Mouse (Mus musculus): ENCODE measurements around the gene Ajuba.

The Ajuba gene

DNA sequence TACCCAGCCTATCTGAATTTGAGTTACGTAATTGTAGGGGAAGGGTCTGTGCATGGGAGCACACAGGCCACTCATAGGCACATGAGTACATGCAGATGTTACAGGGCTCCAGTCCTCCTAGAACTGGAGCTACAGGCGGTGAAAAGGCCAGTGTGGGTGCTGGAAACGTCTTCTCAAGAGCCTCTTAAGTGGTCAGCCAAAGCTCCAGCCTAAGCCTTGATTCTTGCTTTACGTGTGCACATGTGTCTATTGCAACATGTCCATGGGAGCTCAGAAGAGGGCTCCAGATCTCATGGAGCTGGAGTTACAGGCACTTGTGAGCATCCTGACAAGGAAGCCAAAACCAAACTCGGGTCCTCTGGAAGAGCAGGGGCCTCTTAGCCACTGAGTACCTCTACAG lies 32.7 kb downstream of the Ajuba start:
- no peak for DNase-seq (ENCODE audit: low spot score)

DNA sequence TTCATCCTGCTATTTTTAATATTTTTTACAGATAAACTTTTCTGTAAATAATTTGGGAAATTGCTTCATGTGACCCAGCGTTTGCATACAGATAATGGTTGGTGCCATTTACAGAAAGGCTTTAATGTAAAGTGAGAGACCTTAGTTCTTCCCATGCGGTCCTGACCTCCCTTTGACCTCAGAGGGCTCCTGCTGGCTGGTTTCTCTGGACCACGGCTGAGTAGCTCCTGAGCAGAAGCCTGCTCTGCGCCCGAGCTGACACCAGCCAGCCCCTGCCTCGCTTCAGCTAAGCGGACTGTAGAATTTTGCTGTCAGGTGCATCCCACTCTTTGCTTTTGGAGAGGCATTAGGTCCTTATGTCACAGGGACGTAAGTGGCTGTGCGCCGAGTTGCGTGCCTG lies 36.6 kb downstream of the Ajuba start:
- DNase-seq (ENCODE audit: low spot score) = no peak

DNA sequence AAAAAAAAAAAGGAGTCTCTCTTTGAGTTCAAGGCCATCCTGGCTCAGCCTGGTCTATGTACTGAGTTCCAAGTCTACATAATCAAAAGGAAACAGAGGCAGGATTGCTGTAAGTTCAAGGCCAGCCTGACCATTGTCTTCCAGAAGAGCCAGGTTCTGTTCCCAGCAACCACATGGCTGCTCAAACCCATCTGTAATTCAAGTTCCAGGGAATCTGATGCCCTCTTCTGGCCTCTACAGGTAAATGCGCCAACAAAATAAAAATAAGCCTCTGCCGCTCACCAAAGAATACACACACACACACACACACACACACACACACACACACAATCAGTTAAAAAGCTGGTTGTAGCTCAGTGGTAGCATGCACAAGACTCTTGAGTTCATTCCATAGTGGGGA lies 38.8 kb downstream of the Ajuba start:
- DNase-seq (ENCODE audit: low spot score) = no peak

DNA sequence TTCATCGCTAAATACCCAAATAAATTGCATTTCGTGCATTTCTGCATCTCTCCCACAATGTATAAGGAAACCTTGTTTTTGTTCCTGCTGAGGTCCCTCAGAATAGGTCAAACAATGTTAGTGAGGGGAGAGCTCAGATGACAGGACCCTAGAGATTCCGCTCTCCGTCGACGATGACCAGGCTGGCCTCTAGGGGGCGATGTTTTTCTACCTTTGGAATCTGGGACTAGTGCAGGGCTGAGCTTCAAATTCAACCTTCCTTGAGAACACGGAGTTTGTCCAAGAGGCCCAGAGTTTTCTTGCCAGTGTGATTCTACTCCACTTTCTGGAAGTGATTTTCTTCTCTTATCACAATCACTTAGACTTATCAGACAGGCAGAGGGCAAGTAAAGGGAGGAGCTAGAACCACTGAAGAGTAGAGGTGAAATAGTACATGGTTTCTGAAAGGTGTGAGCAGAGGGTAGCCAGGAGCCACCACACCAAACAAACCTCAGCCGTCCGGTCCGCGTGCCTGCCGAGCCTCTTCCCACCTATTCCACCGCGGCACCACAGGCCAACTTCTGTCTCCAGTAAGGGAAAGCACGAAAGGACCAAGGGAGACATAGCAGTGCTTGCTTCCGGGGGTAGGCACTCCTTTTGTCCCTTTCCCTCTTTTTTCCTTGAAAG lies 48.8 kb downstream of the Ajuba start:
- peak; percentile 68 for DNase-seq (ENCODE audit: low spot score)

DNA sequence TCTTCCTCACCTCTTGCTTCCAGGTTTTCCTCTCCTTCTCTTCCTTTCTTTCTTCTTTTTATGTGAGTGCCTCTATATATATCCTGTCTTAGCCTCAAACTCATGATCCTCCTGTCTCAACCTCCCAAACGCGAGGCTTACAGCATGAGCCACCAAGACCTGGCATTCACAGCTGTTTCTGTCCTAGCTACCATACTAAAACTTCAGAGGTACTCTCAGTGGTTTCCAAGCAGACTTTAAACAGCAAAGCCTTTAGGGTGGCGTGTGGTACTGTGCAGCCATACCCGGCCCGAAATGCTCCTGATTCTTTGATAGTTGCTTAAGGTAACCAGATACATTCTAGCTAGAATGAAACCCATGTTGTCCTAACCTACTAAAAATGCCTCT lies 49.4 kb downstream of the Ajuba start:
- no peak for DNase-seq (ENCODE audit: low spot score)

DNA sequence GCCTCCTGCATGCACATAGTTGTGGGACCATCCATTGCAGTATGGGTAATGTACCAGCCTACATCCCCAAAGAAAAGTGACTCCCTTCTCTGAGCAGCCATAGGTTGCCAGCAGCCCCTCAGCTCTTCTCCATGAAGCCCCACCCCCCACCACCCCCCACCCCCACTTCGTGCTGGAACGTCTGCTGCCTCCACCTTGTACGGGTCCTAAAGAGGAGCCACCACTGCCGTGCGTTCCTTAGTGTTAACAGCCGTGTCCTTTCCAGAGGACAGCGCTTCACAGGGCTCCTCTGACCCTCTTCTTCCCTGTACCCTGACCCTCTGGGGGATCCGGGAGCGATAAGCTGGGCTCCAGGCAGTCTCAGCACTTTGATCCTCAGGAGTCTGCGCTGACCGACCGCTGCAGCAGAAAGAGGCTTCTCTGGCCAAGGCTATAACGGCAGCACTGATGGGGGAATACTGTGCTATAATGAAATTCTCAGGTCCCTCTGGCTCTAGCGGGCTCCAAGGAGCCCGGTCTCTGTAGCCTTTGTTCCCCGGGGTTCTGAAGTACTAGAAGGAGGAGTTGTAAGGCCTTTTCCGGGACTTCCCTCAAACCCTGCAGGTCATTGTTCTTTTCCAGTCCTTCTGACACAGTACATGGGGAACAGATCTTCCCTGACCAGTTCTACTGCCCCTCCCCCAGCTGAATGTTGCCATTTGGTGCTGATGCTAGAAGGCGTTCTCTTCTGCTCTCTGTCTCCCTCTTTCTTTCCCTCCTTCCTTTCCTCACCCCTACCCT lies 49.9 kb downstream of the Ajuba start:
- DNase-seq (ENCODE audit: low spot score) = no peak

DNA sequence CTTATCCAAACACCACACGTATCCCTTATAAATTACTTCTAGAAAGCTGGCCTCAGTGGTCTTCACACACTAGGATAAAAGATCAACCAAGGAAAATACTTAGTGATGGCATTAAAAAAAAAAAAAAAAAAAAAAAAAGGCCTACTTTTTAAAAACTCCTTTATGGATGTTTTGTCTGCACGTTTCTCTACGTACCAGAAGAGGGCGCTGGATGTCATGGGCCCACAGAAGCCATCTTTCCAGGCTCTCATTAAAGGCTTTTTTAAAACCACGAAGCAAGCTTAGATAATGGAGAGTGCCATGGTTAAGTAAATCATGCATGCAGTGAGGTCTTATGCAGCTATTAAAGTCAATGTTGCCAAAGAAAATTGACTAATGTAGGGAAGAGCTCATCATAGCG lies 53.8 kb downstream of the Ajuba start:
- no peak for DNase-seq (ENCODE audit: low spot score)

Measured in c-Kit-positive CD71-positive TER-119-positive erythroid progenitor cells, embryonic 14.5 days (primary cell).